Mouse (Mus musculus) lung, postnatal 0 days (tissue): ENCODE measurements around the gene Clns1a. TPM values are rescaled to one million over a fixed set of nuclear protein-coding genes. Genes with fewer than 3 reads are reported as not detected.

ENCODE experiments used
- ATAC-seq: fragments of 200-750 bp; cut with Nextera tagmentation; 2 replicates; pipeline ENCODE4 v1.8.0; 2017; ENCODE audit warnings: moderate library complexity
- DNase-seq: peaks from one replicate; pipeline ENCODE4 v3.0.0-alpha.2; 2016; ENCODE audit warnings: low spot score
- H3K27ac ChIP-seq: fragments of 300-500 bp; sonication (generic); 2 replicates; pipeline ENCODE4 v1.5.1; 2014; ENCODE audit warnings: antibody characterized with exemption, mild to moderate bottlenecking, low read length, mixed read lengths
- H3K27me3 ChIP-seq: fragments of 300-500 bp; sonication (generic); replicated peaks from 2 replicates; pipeline ENCODE4 v1.6.1; 2014; ENCODE audit warnings: low read length, mixed read lengths; ENCODE audit not compliant: insufficient read depth
- H3K36me3 ChIP-seq: fragments of 300-500 bp; sonication (generic); 2 replicates; pipeline ENCODE4 v1.6.1; 2014; ENCODE audit warnings: low read length, mixed read lengths; ENCODE audit not compliant: insufficient read depth
- H3K4me1 ChIP-seq: fragments of 300-500 bp; sonication (generic); 2 replicates; pipeline ENCODE4 v1.6.1; 2014; ENCODE audit warnings: antibody characterized with exemption, low read depth, low read length, mixed read lengths; ENCODE audit not compliant: insufficient read depth
- H3K4me2 ChIP-seq: fragments of 300-500 bp; sonication (generic); replicated peaks from 2 replicates; pipeline ENCODE4 v1.6.1; 2014; ENCODE audit warnings: low read depth, mild to moderate bottlenecking, low read length, moderate library complexity, mixed read lengths
- H3K4me3 ChIP-seq: fragments of 300-500 bp; sonication (generic); 2 replicates; pipeline ENCODE4 v1.5.1; 2014; ENCODE audit warnings: low read depth, low read length
- H3K9ac ChIP-seq: fragments of 300-500 bp; sonication (generic); replicated peaks from 2 replicates; pipeline ENCODE4 v1.6.1; 2014; ENCODE audit warnings: low read depth, mild to moderate bottlenecking
- H3K9me3 ChIP-seq: fragments of 300-500 bp; sonication (generic); 2 replicates; pipeline ENCODE4 v1.6.1; 2016; ENCODE audit warnings: low read length, mixed read lengths
- CTCF ChIP-seq: IDR thresholded peaks from 2 replicates; pipeline ENCODE4 v1.5.1; 2016; ENCODE audit warnings: antibody characterized with exemption, mild to moderate bottlenecking
- EP300 ChIP-seq: IDR thresholded peaks from 2 replicates; pipeline ENCODE4 v1.6.1; 2016; ENCODE audit warnings: antibody characterized with exemption, mild to moderate bottlenecking, control low read depth
- WGBS: fragments of 180-500 bp; shearing (Covaris S2); extraction: QIAGEN DNeasy Blood & Tissue Kit; methylation state at CpG from one replicate; pipeline ENCODE4 v1.1.7; 2014; 5-methylcytosine and 5-hydroxymethylcytosine counted together
- polyA plus RNA-seq: library from polyadenylated mRNA; unstranded; fragments of >200 nt; fragmentation: Nextera tagmentation; extraction: Ambion mirVana; gene quantifications from 2 replicates; pipeline ENCODE4 v1.2.1, GENCODE M21; 2015

The Clns1a gene
- polyA plus RNA-seq, 1 experiment from 2014 or later: 73.3 TPM

DNA sequence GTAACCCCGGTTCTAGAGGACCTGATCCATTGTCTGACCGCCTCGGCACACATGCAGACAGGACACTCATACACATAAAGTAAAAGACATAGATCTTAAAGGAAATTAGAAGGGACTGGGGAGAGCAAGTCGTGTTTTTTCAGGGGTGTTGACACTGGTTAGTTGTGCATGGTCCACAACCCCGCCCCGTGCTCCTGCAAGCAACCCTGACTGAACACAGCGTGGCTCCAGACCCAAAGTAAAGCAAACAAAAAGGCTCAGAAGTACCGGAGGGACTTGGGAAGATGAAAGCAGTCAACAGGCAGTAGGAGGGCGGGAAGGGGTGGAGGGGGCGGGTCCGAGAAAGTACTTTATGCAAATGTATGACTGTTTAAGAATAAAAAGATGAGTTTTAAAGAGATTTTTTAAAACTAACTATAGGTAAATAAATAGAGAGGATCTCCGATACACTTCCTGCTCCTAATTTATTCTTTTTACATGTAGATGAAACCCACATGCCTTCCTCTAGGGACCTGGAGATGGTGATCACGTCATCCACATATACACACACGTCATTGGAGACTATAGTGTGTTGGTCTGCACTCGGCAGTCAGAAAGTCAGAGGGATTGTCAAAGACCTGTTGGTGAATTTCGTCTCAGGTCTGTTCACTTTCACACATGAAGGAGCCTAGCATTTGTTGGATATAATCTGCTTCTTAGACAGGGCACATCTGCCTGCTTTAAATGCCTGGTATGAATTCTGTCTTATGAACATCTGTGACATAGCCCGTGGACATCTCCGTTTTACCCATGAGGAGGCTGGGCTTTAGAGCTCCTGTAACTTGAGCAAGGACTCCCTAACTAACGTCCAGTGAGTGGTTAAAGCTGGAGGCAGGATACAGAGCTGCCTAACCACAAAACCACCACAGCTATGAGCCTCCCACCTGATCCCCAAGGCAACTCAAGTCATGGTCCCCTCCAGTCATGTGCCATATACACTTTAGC, 53.1 kb downstream of the Clns1a start:
- peak; percentile 49 for DNase-seq
- Histone ChIP-seq H3K9me3 (no peaks in the 10 kb centered on the region), H3K4me1 (no peaks in the 10 kb centered on the region), H3K27me3 (no peaks in the 10 kb centered on the region), H3K4me2 (peak overlapping the region; percentile 57), H3K4me3 (peak overlapping the region; percentile 45), H3K36me3 (no peaks in the 10 kb centered on the region), H3K9ac (peak overlapping the region; percentile 47), H3K27ac (peak overlapping the region; percentile 93)
- WGBS: 27% methylated on average over 19 of the region's 19 CpGs
- no peak; the same call in 1 of the 2 replicates for TF ChIP-seq CTCF
- no peak for TF ChIP-seq EP300
- peak; percentile 73 for ATAC-seq

DNA sequence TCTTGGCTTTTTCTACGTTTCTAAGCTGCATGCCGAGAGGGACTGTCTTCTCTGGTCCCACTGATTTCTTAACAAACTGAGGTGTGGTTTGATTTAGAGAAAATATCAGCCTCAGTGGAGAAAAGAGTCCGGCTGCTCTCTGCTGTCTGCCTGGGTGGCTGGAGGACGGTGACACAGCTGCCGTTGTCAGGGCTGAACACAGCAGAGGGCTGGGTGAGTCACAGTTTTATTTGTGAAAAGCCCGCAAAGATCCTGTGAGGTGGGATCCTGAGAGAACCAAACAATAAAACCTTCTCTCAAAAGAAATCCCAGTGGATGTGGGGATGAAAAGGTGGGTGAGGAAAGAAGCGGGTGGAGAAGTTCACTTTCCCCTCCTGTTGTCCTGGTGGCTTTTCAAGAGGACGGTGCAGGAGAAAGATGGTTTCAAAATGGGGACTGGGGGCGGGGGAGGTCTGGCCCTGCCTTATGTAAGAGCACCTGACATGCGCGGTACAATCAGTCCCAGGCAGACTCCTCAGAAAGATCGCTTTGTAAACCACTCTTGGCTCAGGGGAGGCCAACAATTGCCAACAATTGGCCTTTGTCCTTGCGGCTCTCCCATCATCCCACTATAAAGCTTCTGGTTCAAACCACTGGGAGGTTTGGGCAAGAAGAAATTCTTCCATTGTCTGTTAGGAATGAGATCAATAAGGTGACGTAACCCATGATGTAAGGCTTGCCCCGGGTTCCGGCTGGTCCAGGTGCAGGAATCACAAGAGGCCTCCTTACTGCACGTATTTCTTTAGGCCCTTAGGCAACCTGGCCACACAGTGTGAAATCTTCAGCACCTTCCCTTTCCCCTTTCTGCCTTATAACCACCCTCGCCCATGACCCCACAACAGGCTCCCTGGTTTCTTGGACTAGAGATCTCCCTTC, 60.8 kb downstream of the Clns1a start:
- TF ChIP-seq EP300: no peak
- TF ChIP-seq CTCF: no peak
- no peaks in the 10 kb centered on the region for H3K9me3 ChIP-seq
- no peak overlapping the region for H3K9ac ChIP-seq
- no peaks in the 10 kb centered on the region for H3K4me1 ChIP-seq
- no peak for DNase-seq
- no peaks in the 10 kb centered on the region for H3K27me3 ChIP-seq
- ATAC-seq: no peak
- H3K4me2 ChIP-seq: no peak overlapping the region
- 45% methylated on average over 18 of the region's 18 CpGs for WGBS
- H3K27ac ChIP-seq: no peak overlapping the region
- H3K4me3 ChIP-seq: no peak overlapping the region
- no peaks in the 10 kb centered on the region for H3K36me3 ChIP-seq

DNA sequence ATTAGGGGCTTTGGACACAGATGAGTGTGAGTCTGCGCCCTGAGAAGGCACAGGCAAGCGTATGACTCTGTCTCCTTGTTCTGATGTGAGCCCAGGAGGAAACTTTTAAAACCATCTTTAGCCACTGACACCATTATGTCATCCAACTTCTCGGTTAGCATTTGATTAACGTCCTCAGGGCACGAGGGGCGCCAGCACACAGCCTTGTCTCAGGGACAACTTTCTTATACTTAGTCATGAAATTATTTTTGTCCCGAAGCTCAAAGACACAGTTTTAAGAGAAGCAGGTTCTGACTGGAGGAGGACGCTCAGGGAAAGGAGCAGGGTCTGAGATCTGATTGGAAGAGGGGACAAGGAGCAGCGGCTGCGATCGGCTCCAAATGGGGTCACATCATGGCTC, 68.2 kb downstream of the Clns1a start:
- no peak overlapping the region for H3K27ac ChIP-seq
- H3K27me3 ChIP-seq: no peaks in the 10 kb centered on the region
- H3K9ac ChIP-seq: no peak overlapping the region
- no peaks in the 10 kb centered on the region for H3K9me3 ChIP-seq
- H3K4me3 ChIP-seq: no peak overlapping the region
- TF ChIP-seq EP300 (no peak), CTCF (no peak)
- no peak overlapping the region for H3K4me2 ChIP-seq
- ATAC-seq: no peak
- WGBS: 73% methylated on average over 11 of the region's 11 CpGs
- no peaks in the 10 kb centered on the region for H3K4me1 ChIP-seq
- no peaks in the 10 kb centered on the region for H3K36me3 ChIP-seq
- no peak for DNase-seq

DNA sequence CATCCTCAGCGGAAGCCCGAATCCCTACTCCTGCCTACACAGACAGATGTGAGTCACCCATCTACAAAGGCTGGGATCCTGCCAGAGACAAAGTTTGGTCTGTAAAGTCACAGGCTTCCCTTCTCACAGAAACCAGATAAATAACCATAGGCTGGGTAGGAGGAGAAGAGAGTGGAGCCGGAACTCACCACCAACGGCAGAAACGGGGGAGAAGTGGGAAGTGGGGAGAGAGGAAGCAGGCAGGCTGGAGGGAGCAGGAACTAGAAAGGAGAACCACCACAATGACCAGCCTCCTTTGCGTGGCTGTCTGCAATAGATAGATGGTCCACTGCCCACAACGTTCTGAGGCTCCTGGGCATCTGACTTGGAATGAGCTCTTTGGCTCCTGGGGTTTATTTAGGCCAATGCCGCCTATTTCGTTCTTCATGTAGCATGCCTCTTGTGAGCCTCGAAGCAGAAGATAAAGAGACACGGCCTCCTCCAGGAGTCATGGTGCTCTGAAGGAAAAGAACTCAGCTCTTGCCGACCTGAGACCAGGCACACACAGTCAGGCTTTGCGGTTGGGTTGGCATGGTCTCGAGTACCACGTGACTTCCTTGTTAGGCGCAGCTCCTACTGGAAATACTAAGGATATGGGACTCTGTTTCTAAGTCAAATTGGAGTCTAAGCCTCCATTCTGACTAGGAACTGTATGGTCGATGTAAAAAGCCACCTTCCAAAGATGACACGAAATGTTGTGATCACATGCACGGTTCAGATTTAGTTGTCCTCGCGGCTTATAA, 68.9 kb downstream of the Clns1a start:
- no peak overlapping the region for H3K4me2 ChIP-seq

DNA sequence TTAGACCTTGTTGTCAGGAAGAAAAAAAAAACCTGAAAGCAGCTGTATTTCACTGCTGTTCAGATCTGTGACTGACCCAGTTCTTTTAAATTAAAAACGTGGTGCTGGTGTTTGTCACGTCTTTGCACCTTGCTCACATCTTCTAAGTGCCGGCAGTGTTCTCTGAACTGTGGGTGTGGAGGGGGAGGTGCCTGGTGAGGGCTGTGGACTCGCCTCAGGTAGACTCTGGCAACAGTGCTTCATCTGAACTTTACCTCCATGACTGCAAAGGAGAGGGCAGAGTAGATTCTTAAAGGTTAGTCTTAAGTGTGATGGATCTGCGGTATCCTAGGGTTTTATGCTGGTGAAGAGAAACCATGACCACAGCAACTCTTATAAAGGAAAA, 69.5 kb downstream of the Clns1a start:
- WGBS: 76% methylated on average over 5 of the region's 5 CpGs
- Histone ChIP-seq H3K9me3 (no peaks in the 10 kb centered on the region), H3K4me2 (no peak overlapping the region), H3K36me3 (no peaks in the 10 kb centered on the region), H3K9ac (no peak overlapping the region), H3K27me3 (no peaks in the 10 kb centered on the region), H3K4me3 (no peak overlapping the region), H3K27ac (no peak overlapping the region), H3K4me1 (no peaks in the 10 kb centered on the region)
- ATAC-seq (no peak), DNase-seq (no peak)
- no peak for TF ChIP-seq CTCF
- no peak for TF ChIP-seq EP300

More for the DNA sequence above, 68.9 kb downstream of the Clns1a start:
- no peak overlapping the region for H3K4me3 ChIP-seq
- ATAC-seq (no peak), DNase-seq (no peak)
- H3K9ac ChIP-seq: no peak overlapping the region
- WGBS: 82% methylated on average over 21 of the region's 21 CpGs
- TF ChIP-seq EP300 (no peak), CTCF (no peak)
- no peaks in the 10 kb centered on the region for H3K9me3 ChIP-seq
- no peak overlapping the region for H3K27ac ChIP-seq
- no peaks in the 10 kb centered on the region for H3K4me1 ChIP-seq
- H3K27me3 ChIP-seq: no peaks in the 10 kb centered on the region
- no peaks in the 10 kb centered on the region for H3K36me3 ChIP-seq
